Mouse (Mus musculus): Measurements from ENCODE around the gene Cox6a1. TPM values are rescaled to one million over a fixed set of nuclear protein-coding genes. Genes with fewer than 3 reads are reported as not detected.

Cox6a1 gene
- polyA plus RNA-seq, 1 experiment: 2,023 TPM

- H3K4me3 ChIP-seq: no peak overlapping the region
- H3K79me2 ChIP-seq (ENCODE audit: control insufficient read depth, insufficient read depth): no peaks in the 10 kb centered on the region
- H3K36me3 ChIP-seq (ENCODE audit: control insufficient read depth, insufficient read depth): no peaks in the 10 kb centered on the region
- TF ChIP-seq CEBPB (IDR thresholded peaks at IDR 0.05; ENCODE audit: insufficient read depth, poor library complexity, severe bottlenecking) (no peak), USF1 (IDR thresholded peaks at IDR 0.05; ENCODE audit: low read depth) (no peak), REST (IDR thresholded peaks at IDR 0.05; ENCODE audit: insufficient read depth, insufficient read length) (no peak), MYOD1 (IDR thresholded peaks at IDR 0.05; ENCODE audit: control insufficient read depth in 1 of 3, insufficient read length in 2 of 3, low read depth in 2 of 3) (no peak), MAX (IDR thresholded peaks at IDR 0.05; ENCODE audit: low read depth) (no peak), MYOG (IDR thresholded peaks at IDR 0.05; ENCODE audit: control insufficient read depth in 1 of 3, insufficient read depth in 1 of 3, insufficient read length in 2 of 3, low read depth in 2 of 3) (no peak), SRF (IDR thresholded peaks at IDR 0.05; ENCODE audit: control insufficient read depth, insufficient read length, low read depth) (no peak), TCF3 (IDR thresholded peaks at IDR 0.05; ENCODE audit: insufficient read length, low read depth) (no peak), POLR2A (IDR thresholded peaks at IDR 0.05; ENCODE audit: insufficient read length, low read depth) (no peak), E2F4 (IDR thresholded peaks at IDR 0.05; ENCODE audit: insufficient read depth) (no peak), POLR2AphosphoS2 (IDR thresholded peaks at IDR 0.05; ENCODE audit: insufficient read length, low read depth) (no peak), TCF12 (IDR thresholded peaks at IDR 0.05; ENCODE audit: insufficient read depth, poor library complexity, severe bottlenecking) (no peak)
- no peak overlapping the region for H3ac ChIP-seq (ENCODE audit: control insufficient read depth, insufficient read length)
- peaks cover 33% of the 10 kb centered on the region for H3K27me3 ChIP-seq (ENCODE audit: control insufficient read depth, insufficient read depth, insufficient read length)
- H3K4me2 ChIP-seq (ENCODE audit: low read depth): no peak overlapping the region
Measured at GRCm38 (mm10) chr5:115373441-115374203, 24.8 kb upstream of the Cox6a1 start.

GRCm38 (mm10) chr5:115371736-115372135 lies 23.0 kb upstream of the Cox6a1 start:
- Histone ChIP-seq H3K27me3 (ENCODE audit: control insufficient read depth, insufficient read depth, insufficient read length) (peaks cover 33% of the 10 kb centered on the region), H3K4me3 (no peak overlapping the region), H3K79me2 (ENCODE audit: control insufficient read depth, insufficient read depth) (no peaks in the 10 kb centered on the region), H3ac (ENCODE audit: control insufficient read depth, insufficient read length) (no peak overlapping the region), H3K4me2 (ENCODE audit: low read depth) (no peak overlapping the region), H3K36me3 (ENCODE audit: control insufficient read depth, insufficient read depth) (no peaks in the 10 kb centered on the region)
- TF ChIP-seq CEBPB (IDR thresholded peaks at IDR 0.05; ENCODE audit: insufficient read depth, poor library complexity, severe bottlenecking): no peak
- no peak for TF ChIP-seq TCF12 (IDR thresholded peaks at IDR 0.05; ENCODE audit: insufficient read depth, poor library complexity, severe bottlenecking)
- no peak for TF ChIP-seq POLR2AphosphoS2 (IDR thresholded peaks at IDR 0.05; ENCODE audit: insufficient read length, low read depth)
- no peak for TF ChIP-seq MYOD1 (IDR thresholded peaks at IDR 0.05; ENCODE audit: control insufficient read depth in 1 of 3, insufficient read length in 2 of 3, low read depth in 2 of 3)
- no peak for TF ChIP-seq MAX (IDR thresholded peaks at IDR 0.05; ENCODE audit: low read depth)
- no peak for TF ChIP-seq SRF (IDR thresholded peaks at IDR 0.05; ENCODE audit: control insufficient read depth, insufficient read length, low read depth)
- no peak for TF ChIP-seq MYOG (IDR thresholded peaks at IDR 0.05; ENCODE audit: control insufficient read depth in 1 of 3, insufficient read depth in 1 of 3, insufficient read length in 2 of 3, low read depth in 2 of 3)
- no peak for TF ChIP-seq TCF3 (IDR thresholded peaks at IDR 0.05; ENCODE audit: insufficient read length, low read depth)
- no peak for TF ChIP-seq E2F4 (IDR thresholded peaks at IDR 0.05; ENCODE audit: insufficient read depth)
- no peak for TF ChIP-seq USF1 (IDR thresholded peaks at IDR 0.05; ENCODE audit: low read depth)
- no peak for TF ChIP-seq POLR2A (IDR thresholded peaks at IDR 0.05; ENCODE audit: insufficient read length, low read depth)
- no peak for TF ChIP-seq REST (IDR thresholded peaks at IDR 0.05; ENCODE audit: insufficient read depth, insufficient read length)

- H3ac ChIP-seq (ENCODE audit: control insufficient read depth, insufficient read length): no peak overlapping the region
- no peaks in the 10 kb centered on the region for H3K79me2 ChIP-seq (ENCODE audit: control insufficient read depth, insufficient read depth)
- no peaks in the 10 kb centered on the region for H3K36me3 ChIP-seq (ENCODE audit: control insufficient read depth, insufficient read depth)
- H3K27me3 ChIP-seq (ENCODE audit: control insufficient read depth, insufficient read depth, insufficient read length): peaks cover 7% of the 10 kb centered on the region
- H3K4me3 ChIP-seq: no peak overlapping the region
- TF ChIP-seq CEBPB (IDR thresholded peaks at IDR 0.05; ENCODE audit: insufficient read depth, poor library complexity, severe bottlenecking) (no peak), MYOD1 (IDR thresholded peaks at IDR 0.05; ENCODE audit: control insufficient read depth in 1 of 3, insufficient read length in 2 of 3, low read depth in 2 of 3) (no peak), E2F4 (IDR thresholded peaks at IDR 0.05; ENCODE audit: insufficient read depth) (no peak), TCF3 (IDR thresholded peaks at IDR 0.05; ENCODE audit: insufficient read length, low read depth) (no peak), TCF12 (IDR thresholded peaks at IDR 0.05; ENCODE audit: insufficient read depth, poor library complexity, severe bottlenecking) (no peak), REST (IDR thresholded peaks at IDR 0.05; ENCODE audit: insufficient read depth, insufficient read length) (no peak), SRF (IDR thresholded peaks at IDR 0.05; ENCODE audit: control insufficient read depth, insufficient read length, low read depth) (no peak), USF1 (IDR thresholded peaks at IDR 0.05; ENCODE audit: low read depth) (no peak), POLR2AphosphoS2 (IDR thresholded peaks at IDR 0.05; ENCODE audit: insufficient read length, low read depth) (no peak), MAX (IDR thresholded peaks at IDR 0.05; ENCODE audit: low read depth) (no peak), MYOG (IDR thresholded peaks at IDR 0.05; ENCODE audit: control insufficient read depth in 1 of 3, insufficient read depth in 1 of 3, insufficient read length in 2 of 3, low read depth in 2 of 3) (no peak), POLR2A (IDR thresholded peaks at IDR 0.05; ENCODE audit: insufficient read length, low read depth) (no peak)
- H3K4me2 ChIP-seq (ENCODE audit: low read depth): no peak overlapping the region
Measured at GRCm38 (mm10) chr5:115364782-115365181, 16.0 kb upstream of the Cox6a1 start.

GRCm38 (mm10) chr5:115362819-115363714 lies 14.3 kb upstream of the Cox6a1 start:
- Histone ChIP-seq H3ac (ENCODE audit: control insufficient read depth, insufficient read length) (no peak overlapping the region), H3K79me2 (ENCODE audit: control insufficient read depth, insufficient read depth) (no peaks in the 10 kb centered on the region), H3K27me3 (ENCODE audit: control insufficient read depth, insufficient read depth, insufficient read length) (no peaks in the 10 kb centered on the region), H3K4me3 (no peak overlapping the region), H3K4me2 (ENCODE audit: low read depth) (no peak overlapping the region), H3K36me3 (ENCODE audit: control insufficient read depth, insufficient read depth) (no peaks in the 10 kb centered on the region)
- TF ChIP-seq TCF3 (IDR thresholded peaks at IDR 0.05; ENCODE audit: insufficient read length, low read depth): no peak
- TF ChIP-seq MYOG (IDR thresholded peaks at IDR 0.05; ENCODE audit: control insufficient read depth in 1 of 3, insufficient read depth in 1 of 3, insufficient read length in 2 of 3, low read depth in 2 of 3): no peak
- TF ChIP-seq REST (IDR thresholded peaks at IDR 0.05; ENCODE audit: insufficient read depth, insufficient read length): no peak
- TF ChIP-seq MYOD1 (IDR thresholded peaks at IDR 0.05; ENCODE audit: control insufficient read depth in 1 of 3, insufficient read length in 2 of 3, low read depth in 2 of 3): no peak
- no peak for TF ChIP-seq SRF (IDR thresholded peaks at IDR 0.05; ENCODE audit: control insufficient read depth, insufficient read length, low read depth)
- no peak for TF ChIP-seq TCF12 (IDR thresholded peaks at IDR 0.05; ENCODE audit: insufficient read depth, poor library complexity, severe bottlenecking)
- TF ChIP-seq USF1 (IDR thresholded peaks at IDR 0.05; ENCODE audit: low read depth): no peak
- no peak for TF ChIP-seq POLR2AphosphoS2 (IDR thresholded peaks at IDR 0.05; ENCODE audit: insufficient read length, low read depth)
- no peak for TF ChIP-seq POLR2A (IDR thresholded peaks at IDR 0.05; ENCODE audit: insufficient read length, low read depth)
- TF ChIP-seq MAX (IDR thresholded peaks at IDR 0.05; ENCODE audit: low read depth): no peak
- no peak for TF ChIP-seq E2F4 (IDR thresholded peaks at IDR 0.05; ENCODE audit: insufficient read depth)
- no peak for TF ChIP-seq CEBPB (IDR thresholded peaks at IDR 0.05; ENCODE audit: insufficient read depth, poor library complexity, severe bottlenecking)
